Mouse (Mus musculus): ENCODE data around the gene Fance. TPM values are rescaled to one million over a fixed set of nuclear protein-coding genes. Genes with fewer than 3 reads are reported as not detected.
A peak's percentile ranks its signal among the peaks of the same experiment; 100 is the strongest.

The Fance gene
- total RNA-seq, 2 experiments from 2014 or later = 7.0 to 10.3 TPM

GRCm38 (mm10) chr17:28290262-28290661 lies 23.1 kb upstream of the Fance start:
- DNase-seq = peak in 1 of 2 experiments; percentile 43
- intact Hi-C loops (cut with DNase I) = no loop called here

GRCm38 (mm10) chr17:28290671-28291070 lies 22.6 kb upstream of the Fance start:
- intact Hi-C loops (cut with DNase I) = no loop called here

GRCm38 (mm10) chr17:28291346-28291745 lies 22.0 kb upstream of the Fance start:
- intact Hi-C loops (cut with DNase I) = no loop called here
- DNase-seq = no peak

More at GRCm38 (mm10) chr17:28290671-28291070, 22.6 kb upstream of the Fance start:
- no peak for DNase-seq

DNA sequence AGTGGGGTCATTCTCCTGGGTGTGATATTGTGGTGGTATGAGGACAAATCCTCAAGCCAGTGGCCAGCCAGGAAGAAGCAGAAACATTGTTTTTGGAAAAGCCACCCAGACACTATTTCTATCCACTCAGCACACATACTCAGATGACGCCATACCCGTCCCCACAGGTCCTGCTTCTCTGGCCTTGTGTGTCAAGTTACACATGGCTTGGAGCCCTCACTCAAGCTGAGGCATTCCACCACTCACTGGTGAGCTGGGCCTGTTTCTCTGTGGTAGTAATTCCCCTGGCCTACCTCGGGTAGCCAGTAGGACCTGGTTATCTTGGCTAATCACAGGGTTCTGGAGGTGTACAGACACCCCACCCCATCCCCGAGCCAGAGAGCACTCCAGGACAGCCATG lies 19.6 kb upstream of the Fance start:
- peak in 1 of 2 experiments; percentile 43 for DNase-seq
- intact Hi-C loops (cut with DNase I) = no loop called here

GRCm38 (mm10) chr17:28294449-28295333 lies 18.6 kb upstream of the Fance start:
- no peak for DNase-seq
- intact Hi-C loops (cut with DNase I) = no loop called here

GRCm38 (mm10) chr17:28298888-28299287 lies 14.4 kb upstream of the Fance start:
- intact Hi-C loops (cut with DNase I) = no loop called here
- no peak for DNase-seq

DNA sequence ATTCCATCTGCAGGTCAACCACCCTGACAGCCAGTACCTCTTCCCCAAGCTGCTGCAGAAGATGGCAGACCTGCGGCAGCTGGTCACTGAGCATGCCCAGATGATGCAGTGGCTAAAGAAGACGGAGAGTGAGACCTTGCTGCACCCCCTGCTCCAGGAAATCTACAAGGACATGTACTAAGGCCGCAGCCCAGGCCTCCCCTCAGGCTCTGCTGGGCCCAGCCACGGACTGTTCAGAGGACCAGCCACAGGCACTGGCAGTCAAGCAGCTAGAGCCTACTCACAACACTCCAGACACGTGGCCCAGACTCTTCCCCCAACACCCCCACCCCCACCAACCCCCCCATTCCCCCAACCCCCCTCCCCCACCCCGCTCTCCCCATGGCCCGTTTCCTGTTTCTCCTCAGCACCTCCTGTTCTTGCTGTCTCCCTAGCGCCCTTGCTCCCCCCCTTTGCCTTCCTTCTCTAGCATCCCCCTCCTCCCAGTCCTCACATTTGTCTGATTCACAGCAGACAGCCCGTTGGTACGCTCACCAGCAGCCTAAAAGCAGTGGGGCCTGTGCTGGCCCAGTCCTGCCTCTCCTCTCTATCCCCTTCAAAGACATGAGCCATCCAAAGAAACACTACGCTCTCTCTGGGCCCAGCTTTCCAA lies 13.5 kb upstream of the Fance start:
- DNase-seq = no peak
- intact Hi-C loops (cut with DNase I) = no loop called here

DNA sequence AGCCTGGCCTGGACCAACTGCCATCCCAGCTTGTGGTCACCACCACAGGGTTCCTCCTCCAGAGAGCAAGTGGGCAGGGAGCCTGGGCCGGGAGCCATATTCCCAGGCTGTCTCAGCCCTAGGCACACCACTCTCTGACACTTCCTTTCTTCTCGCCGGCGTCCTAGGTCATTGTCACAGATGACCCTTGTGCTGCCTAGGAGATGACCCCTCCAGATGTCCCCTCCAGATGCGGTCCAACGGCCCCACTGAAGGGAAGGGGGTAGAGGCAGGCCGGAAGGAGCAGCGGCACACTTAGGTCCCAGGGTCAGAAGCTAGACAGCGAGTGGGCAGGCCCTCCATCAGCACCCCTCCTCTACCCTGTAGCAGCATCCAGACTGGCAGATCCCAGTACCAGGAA lies 13.0 kb upstream of the Fance start:
- intact Hi-C loops (cut with DNase I) = no loop called here
- DNase-seq = no peak

GRCm38 (mm10) chr17:28300850-28301249 lies 12.5 kb upstream of the Fance start:
- intact Hi-C loops (cut with DNase I) = no loop called here
- no peak for DNase-seq

- DNase-seq = no peak
- intact Hi-C loops (cut with DNase I) = loop anchor here (5.0 kb wide), 1 partner anchor 33 kb away; no protein-coding TSS in a partner anchor
These were observed 8.1 kb upstream of the Fance start for GRCm38 (mm10) chr17:28305172-28305571.

DNA sequence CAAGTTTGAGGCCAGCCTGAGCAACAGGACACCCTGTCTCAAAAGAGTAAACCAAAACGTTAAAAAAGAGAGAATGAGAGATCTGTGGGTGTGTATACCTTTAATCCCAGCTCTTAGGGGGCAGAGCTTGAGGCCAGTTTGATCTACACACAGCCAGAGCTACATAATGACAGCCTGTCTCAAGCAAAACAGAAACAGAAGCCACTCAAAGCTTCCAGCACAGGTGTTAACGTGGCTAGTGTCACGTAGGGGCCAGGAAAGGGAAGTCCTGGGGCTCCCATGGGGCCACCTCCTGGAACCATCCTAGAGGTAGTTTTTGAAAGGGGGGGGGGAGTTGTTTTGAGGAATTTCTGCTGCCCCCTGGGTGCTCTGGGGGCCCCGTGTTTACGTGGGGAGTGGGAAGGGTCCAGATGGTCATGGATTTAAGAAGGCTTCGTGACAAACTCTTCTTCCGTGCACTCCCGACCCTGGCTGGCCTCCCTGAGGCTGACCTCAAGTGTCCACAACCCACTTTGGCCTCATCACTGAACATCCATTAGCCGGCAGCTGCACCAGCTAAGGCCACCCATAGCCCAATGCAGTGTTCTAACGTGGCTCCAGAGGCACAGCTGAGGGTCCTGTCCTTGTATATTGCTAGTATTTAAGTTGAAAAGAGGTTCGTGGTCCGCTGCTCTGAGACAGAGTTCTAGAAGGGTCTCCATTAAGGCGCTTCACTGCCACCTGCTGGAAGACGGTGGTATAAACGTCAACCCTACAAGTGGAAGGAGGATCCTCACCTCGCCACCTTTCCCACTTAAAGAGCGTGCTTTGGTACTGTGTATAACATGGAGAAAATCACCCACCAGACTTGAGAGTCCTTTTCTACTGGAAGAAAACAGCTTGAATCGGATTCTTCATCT lies 4.8 kb upstream of the Fance start:
- DNase-seq = peak; percentile 86 to 87
- intact Hi-C loops (cut with DNase I) = loop anchor here (1.0 to 5.0 kb wide), 2 partner anchors 36 to 82 kb away; no protein-coding TSS in a partner anchor

- DNase-seq = no peak
- intact Hi-C loops (cut with DNase I) = no loop called here
These were observed 2.5 kb upstream of the Fance start for GRCm38 (mm10) chr17:28310831-28311230.

- intact Hi-C loops (cut with DNase I) = no loop called here
- no peak for DNase-seq
These were observed 1.8 kb upstream of the Fance start for GRCm38 (mm10) chr17:28311366-28312132.

DNA sequence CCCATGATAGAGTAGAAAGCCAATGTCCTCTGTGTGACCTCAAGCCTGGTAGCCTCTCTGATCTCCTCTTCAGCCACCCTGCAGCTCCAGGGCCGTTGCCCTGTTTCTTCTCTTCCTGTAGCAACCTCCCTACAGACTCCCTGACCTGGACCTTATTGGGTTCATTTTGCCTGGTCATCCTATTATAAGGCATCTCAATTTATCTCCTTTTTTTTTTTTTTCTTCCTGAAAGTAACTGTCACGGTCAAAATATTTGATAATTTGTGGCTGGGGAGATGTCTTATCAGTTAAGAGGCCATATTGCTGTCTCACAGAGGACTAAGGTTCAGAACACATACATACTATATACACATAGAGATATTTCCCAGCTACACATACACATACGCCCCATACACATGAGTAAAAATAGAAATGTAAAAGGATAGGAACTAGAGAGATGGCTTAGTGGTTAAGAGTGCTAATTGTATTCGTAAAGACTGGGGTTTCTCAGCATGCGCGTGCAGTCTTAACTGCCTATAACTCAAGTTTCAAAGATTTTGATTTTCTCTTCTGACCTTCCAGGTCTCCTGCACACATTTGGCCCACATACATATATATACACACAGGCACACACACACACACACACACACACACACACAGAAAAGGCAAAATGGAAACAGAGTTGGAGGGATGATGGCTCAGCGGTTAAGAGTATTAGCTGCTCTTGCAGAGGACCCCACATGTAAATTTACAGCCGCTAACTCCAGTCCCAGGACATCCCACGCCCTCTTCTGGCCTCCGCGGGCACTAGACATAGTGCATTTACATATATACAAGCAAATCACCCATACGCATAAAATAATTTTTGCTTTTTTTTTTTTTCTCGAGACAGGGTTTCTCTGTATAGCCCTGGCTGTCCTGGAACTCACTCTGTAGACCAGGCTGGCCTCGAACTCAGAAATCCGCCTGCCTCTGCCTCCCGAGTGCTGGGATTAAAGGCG lies 797 bp upstream of the Fance start:
- no peak for DNase-seq
- intact Hi-C loops (cut with DNase I) = no loop called here

DNA sequence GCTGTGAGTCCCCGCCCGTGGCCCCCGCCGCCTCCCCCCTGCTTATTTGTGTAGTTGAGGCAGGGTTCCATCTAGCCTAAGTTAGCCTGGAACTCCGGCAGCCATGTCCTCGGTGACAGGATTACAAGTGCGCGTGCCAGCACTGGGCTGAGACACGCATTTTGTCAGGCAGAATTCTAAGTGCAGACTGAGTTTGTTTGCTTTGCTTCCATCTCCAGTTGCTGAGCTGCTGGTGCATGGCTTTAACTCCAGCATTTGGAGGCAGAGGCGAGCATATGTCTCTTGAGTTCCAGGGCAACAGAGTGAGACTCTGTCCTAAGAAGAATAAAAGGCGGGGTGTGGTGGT lies 534 bp downstream of the Fance start:
- DNase-seq = no peak

DNA sequence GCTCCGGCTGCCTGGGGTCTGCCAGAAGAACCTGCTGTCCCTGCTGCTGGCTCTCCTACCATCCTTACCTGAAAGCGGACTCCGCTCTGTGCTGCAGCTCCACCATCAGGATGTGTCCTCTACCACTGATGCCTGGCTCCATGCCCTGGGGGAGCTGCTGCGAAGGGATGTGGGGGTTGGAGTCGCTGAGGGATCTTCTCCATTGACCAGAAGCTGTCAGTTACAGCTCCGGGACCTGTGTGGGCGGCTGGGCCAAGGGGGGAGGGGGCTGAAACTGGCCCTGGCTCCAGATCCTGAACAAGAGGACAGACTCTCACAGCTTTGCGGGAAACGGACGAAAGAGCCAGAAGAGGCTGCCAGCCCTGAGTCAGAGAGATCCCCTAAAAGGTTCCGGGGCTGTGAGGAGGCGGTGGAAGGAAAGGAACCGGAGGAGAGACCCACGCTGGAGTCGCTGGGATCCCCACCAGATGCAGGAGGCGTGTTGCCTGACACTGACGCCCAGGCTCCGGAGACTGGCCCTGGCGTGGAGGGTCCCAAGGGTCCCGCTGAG lies 2.4 kb downstream of the Fance start:
- intact Hi-C loops (cut with DNase I) = no loop called here

More for the DNA sequence above, 534 bp downstream of the Fance start:
- intact Hi-C loops (cut with DNase I) = no loop called here

DNA sequence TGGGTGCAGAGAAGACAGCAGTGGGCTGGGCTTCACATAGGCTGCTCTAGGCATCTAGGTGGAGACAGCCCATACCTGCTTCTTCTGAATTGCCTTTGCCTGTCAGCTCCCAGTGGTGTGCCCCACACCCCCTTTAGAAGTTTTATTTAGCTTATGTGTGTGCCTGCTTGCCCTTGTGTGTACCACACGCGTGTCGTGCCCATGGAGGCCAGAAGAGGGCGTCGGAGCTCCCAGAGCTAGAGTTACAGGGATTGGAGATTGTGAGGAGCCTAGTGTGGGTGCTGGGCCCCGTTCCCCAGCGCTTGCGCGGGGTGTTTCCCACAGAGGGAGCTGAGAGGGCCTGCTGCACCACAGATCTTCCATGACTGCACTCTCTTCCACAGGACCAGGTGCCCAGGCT lies 3.2 kb downstream of the Fance start:
- intact Hi-C loops (cut with DNase I) = no loop called here
- DNase-seq = no peak

More for the DNA sequence above, 2.4 kb downstream of the Fance start:
- no peak for DNase-seq

- intact Hi-C loops (cut with DNase I) = no loop called here
These were observed 3.8 kb downstream of the Fance start for GRCm38 (mm10) chr17:28317091-28317490.

More at GRCm38 (mm10) chr17:28317091-28317490, 3.8 kb downstream of the Fance start:
- DNase-seq = no peak

Measured in gastrocnemius, postnatal 36 days (tissue).